Mouse (Mus musculus) stomach, embryonic 14.5 days (tissue): ENCODE data around the gene Hist2h2aa1. TPM values are rescaled to one million over a fixed set of nuclear protein-coding genes. Genes with fewer than 3 reads are reported as not detected.
"Not testable (repeated sequence)": the region's sequence is repeated elsewhere in the genome, so short reads cannot be mapped to it uniquely, and the experiment has no call there.

Experiments
- ATAC-seq: fragments of 200-750 bp; cut with Nextera tagmentation; 2 replicates; pipeline ENCODE4 v1.8.0; 2017; ENCODE audit warnings: low read depth, moderate TSS enrichment; ENCODE audit not compliant: insufficient number of reproducible peaks, insufficient read depth, low FRiP score
- H3K27ac ChIP-seq: fragments of 300-500 bp; sonication (generic); 2 replicates; pipeline ENCODE4 v1.5.1; 2014; ENCODE audit warnings: mild to moderate bottlenecking, low read length, moderate library complexity, mixed read lengths
- H3K27me3 ChIP-seq: fragments of 300-500 bp; sonication (generic); 2 replicates; pipeline ENCODE4 v1.6.1; 2014; ENCODE audit warnings: low read length, control low read depth, mixed read lengths; ENCODE audit not compliant: control insufficient read depth, insufficient read depth
- H3K36me3 ChIP-seq: fragments of 300-500 bp; sonication (generic); 2 replicates; pipeline ENCODE4 v1.6.1; 2014; ENCODE audit warnings: mild to moderate bottlenecking, control low read depth, low read length, moderate library complexity, mixed read lengths; ENCODE audit not compliant: control insufficient read depth, insufficient read depth
- H3K4me1 ChIP-seq: fragments of 300-500 bp; sonication (generic); 2 replicates; pipeline ENCODE4 v1.6.1; 2014; ENCODE audit warnings: low read length, control low read depth, mixed read lengths; ENCODE audit not compliant: control insufficient read depth, insufficient read depth
- H3K4me2 ChIP-seq: fragments of 300-500 bp; sonication (generic); replicated peaks from 2 replicates; pipeline ENCODE4 v1.6.1; 2014; ENCODE audit warnings: low read depth, low read length, control low read depth
- H3K4me3 ChIP-seq: fragments of 300-500 bp; sonication (generic); 2 replicates; pipeline ENCODE4 v1.5.1; 2014; ENCODE audit warnings: low read depth, low read length, control low read depth
- H3K9ac ChIP-seq: fragments of 300-500 bp; sonication (generic); replicated peaks from 2 replicates; pipeline ENCODE4 v1.6.1; 2014; ENCODE audit warnings: low read depth, mild to moderate bottlenecking, control low read depth, low read length, moderate library complexity, mixed read lengths
- H3K9me3 ChIP-seq: fragments of 300-500 bp; sonication (generic); 2 replicates; pipeline ENCODE4 v1.6.1; 2016; ENCODE audit warnings: low read depth, low read length, control low read depth; ENCODE audit not compliant: control insufficient read depth
- WGBS: fragments of 180-500 bp; shearing (Covaris S2); extraction: QIAGEN DNeasy Blood & Tissue Kit; methylation state at CpG from one replicate; pipeline ENCODE4 v1.1.7; 2014; 5-methylcytosine and 5-hydroxymethylcytosine counted together
- polyA plus RNA-seq: library from polyadenylated mRNA; unstranded; fragments of >200 nt; fragmentation: Nextera tagmentation; extraction: Ambion mirVana; gene quantifications from 2 replicates; pipeline ENCODE4 v1.2.1, GENCODE M21; 2014

Hist2h2aa1 gene
- polyA plus RNA-seq, result 12.3 and 17.2 TPM in 2 replicates

DNA sequence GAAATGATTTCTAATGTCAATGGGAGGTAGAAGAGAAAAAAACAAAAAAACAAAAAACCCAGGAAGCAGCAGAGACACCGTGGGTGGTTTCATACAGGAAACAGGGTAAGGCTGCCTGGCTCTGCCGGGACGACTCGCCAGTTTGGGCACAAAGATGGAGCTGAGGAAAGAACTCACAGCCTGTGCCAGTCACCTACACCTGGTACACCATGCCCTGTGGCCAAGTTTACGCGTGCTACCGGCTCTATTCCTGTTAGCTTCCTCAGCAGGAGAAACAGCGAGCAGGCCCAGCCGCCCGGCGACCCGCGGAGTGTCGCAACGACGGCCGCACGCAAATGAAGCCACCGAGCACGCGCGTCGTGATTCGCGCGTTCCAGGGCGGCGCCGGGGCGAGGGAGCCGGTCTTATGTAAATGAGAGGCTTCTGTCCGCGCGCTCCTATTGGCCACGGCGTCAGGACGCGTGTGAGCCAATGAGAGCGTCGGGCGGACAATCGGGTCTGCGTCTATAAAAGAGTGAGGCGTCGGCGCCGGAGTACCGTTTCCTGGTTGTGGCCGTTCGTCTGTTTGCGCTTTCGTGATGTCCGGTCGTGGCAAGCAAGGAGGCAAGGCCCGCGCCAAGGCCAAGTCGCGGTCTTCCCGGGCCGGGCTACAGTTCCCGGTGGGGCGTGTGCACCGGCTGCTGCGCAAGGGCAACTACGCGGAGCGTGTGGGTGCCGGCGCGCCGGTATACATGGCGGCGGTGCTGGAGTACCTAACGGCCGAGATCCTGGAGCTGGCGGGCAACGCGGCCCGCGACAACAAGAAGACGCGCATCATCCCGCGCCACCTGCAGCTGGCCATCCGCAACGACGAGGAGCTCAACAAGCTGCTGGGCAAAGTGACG, at the start of gene Hist2h2aa1:
Hist2h2aa1 (plus strand) TSS at position 495 of the 884 bp plus-strand sequence.
- not testable (repeated sequence) for H3K27me3 ChIP-seq, H3K9me3 ChIP-seq, H3K36me3 ChIP-seq
- WGBS, result under 1% methylated on average over 21 of the region's 88 CpGs
- peak; percentile 90 for ATAC-seq
- Histone ChIP-seq H3K4me2 (peak within 1 kb of the TSS; percentile 60), H3K4me1 (peaks cover 16% of the 10 kb centered on the region; the same call in 1 of the 2 replicates), H3K4me3 (peak within 1 kb of the TSS; percentile 43), H3K9ac (peak within 1 kb of the TSS; percentile 78), H3K27ac (peak within 1 kb of the TSS; percentile 98)

- Histone ChIP-seq H3K4me3 (no peak overlapping the region), H3K4me1 (peaks cover 4% of the 10 kb centered on the region; the same call in 1 of the 2 replicates), H3K9me3 (no peaks in the 10 kb centered on the region), H3K36me3 (no peaks in the 10 kb centered on the region; the same call in 1 of the 2 replicates), H3K9ac (no peak overlapping the region), H3K27ac (no peak overlapping the region), H3K4me2 (no peak overlapping the region), H3K27me3 (no peaks in the 10 kb centered on the region)
- no peak for ATAC-seq
- 89% methylated on average over 11 of the region's 11 CpGs for WGBS
Measured at GRCm38 (mm10) chr3:96195616-96196313, 49.5 kb upstream of the Hist2h2aa1 start.

DNA sequence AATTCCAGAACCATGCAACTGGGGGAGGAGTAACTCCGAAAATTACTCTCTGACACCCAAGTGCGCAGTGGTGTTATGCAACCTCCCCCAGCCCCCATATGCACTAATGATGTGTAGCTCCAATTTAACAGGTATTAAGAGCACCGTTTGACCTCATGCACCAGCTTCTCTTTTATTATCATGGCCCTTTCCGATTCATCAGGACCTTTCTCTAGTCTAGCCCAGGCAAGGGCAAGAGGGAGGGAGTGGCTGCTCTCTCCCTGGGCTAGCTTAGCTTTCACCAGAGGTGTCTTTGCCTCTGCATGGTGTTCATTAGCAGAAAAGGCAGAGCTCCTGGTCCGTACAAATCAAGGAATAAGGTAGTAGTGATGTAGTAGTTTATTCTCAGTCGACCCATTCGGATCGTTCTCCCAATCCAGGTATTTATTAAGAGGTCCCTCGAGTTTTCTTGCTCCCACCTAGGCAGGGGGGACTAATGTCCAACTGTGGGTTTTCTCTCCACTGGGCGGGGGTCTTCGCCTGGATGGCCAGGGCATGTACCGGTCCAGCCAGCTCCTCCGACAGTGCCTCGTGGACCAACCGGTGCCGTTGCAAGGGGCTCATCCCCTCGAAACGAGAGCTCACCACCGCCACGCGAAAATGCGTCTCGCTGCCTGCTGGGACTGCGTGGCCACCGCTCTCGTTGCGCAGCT, 48.7 kb upstream of the Hist2h2aa1 start:
- peak overlapping the region; percentile 53 for H3K9ac ChIP-seq
- H3K4me2 ChIP-seq, result peak overlapping the region; percentile 98
- 16% methylated on average over 27 of the region's 27 CpGs for WGBS
- peak overlapping the region; percentile 86 for H3K27ac ChIP-seq
- no peaks in the 10 kb centered on the region for H3K9me3 ChIP-seq
- peak overlapping the region; percentile 52 for H3K4me3 ChIP-seq
- H3K36me3 ChIP-seq, result no peaks in the 10 kb centered on the region; the same call in 1 of the 2 replicates
- ATAC-seq, result no peak
- H3K27me3 ChIP-seq, result no peaks in the 10 kb centered on the region
- H3K4me1 ChIP-seq, result peaks cover 4% of the 10 kb centered on the region; the same call in 1 of the 2 replicates

DNA sequence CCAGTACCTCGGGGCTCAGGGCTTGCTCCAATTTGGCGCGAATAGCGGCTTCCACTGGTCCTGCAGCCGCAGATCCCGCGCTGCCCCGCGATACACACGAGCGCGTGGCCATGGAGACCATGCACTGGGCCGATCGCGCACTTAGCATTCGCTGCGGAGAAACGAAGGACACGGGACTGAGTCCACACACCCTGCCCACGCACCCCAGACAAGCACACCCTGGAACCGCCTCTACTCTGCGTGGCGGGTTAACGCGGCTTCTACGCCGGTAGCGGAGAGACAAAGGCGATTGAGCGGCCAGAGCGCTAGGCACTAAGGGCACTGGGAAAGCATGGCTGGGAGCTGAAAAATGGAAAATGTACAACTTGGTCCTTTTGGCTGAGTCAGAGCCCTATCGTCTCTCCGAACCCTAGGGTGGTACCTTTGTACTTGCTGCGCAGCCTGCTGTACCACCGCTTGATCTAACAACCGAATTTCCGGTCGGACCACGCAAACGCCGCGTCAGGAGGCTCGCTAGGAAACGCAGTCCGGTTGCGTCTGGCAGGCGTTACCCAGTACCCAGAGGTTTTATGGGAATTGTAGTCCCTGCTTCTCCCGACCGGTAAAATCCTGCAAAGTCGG, 48.1 kb upstream of the Hist2h2aa1 start:
- no peaks in the 10 kb centered on the region for H3K9me3 ChIP-seq
- peak; percentile 88 for ATAC-seq
- H3K9ac ChIP-seq, result peak overlapping the region; percentile 53
- WGBS, result under 1% methylated on average over 50 of the region's 50 CpGs
- H3K36me3 ChIP-seq, result no peaks in the 10 kb centered on the region; the same call in 1 of the 2 replicates
- peak overlapping the region; percentile 98 for H3K4me2 ChIP-seq
- H3K27ac ChIP-seq, result peak overlapping the region; percentile 86
- H3K27me3 ChIP-seq, result no peaks in the 10 kb centered on the region
- H3K4me3 ChIP-seq, result peak overlapping the region; percentile 52
- H3K4me1 ChIP-seq, result peaks cover 4% of the 10 kb centered on the region; the same call in 1 of the 2 replicates

DNA sequence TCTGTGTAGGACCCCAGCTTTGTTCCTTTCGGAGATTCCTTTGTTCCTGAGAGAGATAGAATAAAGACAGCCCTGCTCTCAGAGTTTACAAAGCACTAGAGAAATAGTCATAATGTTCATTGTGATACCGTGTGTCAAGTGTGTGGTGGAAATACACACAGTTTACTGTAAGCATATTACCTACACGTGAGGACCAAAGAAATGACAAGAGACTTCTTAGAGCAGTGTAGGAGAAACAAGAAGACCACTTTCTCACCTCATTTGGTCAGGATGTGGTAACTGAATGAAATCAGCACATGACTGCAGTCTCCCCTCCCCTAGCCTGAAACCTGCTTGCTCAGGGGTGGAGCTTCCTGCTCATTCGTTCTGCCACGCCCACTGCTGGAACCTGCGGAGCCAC, 47.1 kb upstream of the Hist2h2aa1 start:
- peak overlapping the region; percentile 98 for H3K4me2 ChIP-seq
- WGBS, result 7% methylated on average over 6 of the region's 6 CpGs

DNA sequence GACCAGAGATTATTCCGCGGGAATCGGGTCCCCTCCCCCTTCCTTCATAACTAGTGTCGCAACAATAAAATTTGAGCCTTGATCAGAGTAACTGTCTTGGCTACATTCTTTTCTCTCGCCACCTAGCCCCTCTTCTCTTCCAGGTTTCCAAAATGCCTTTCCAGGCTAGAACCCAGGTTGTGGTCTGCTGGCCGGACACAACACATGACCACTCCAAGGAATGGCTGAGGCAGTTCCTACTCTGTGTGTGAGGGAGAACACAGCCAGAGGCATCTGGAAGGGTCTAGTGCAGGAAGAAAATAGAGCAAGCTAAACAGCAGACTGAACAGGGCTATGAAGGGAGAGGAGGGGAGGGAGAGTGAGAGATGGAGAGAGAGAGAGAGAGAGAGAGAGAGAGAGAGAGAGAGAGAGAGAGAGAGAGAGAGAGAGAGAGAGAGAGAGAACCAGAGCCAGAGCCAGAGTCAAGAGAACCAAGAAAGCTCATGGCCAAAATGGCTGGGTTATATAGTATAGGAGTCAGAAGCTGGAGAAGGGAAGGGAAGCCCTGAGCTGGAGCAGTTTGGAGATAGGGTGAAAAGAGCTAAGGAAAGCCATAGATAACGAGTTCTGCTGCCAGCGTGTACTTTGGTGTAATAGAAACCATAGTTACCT, 46.6 kb upstream of the Hist2h2aa1 start:
- not testable (repeated sequence) for H3K9ac ChIP-seq, H3K4me1 ChIP-seq, H3K4me2 ChIP-seq, H3K27me3 ChIP-seq, H3K4me3 ChIP-seq, H3K27ac ChIP-seq, H3K36me3 ChIP-seq, ATAC-seq, H3K9me3 ChIP-seq
- WGBS, result 30% methylated on average over 6 of the region's 8 CpGs

More for the DNA sequence above, 47.1 kb upstream of the Hist2h2aa1 start:
- H3K9ac ChIP-seq, result no peak overlapping the region
- ATAC-seq, result peak; percentile 56; the same call in 1 of the 2 replicates
- H3K27ac ChIP-seq, result no peak overlapping the region
- no peaks in the 10 kb centered on the region; the same call in 1 of the 2 replicates for H3K36me3 ChIP-seq
- H3K9me3 ChIP-seq, result no peaks in the 10 kb centered on the region
- H3K4me3 ChIP-seq, result peak overlapping the region; percentile 52
- H3K4me1 ChIP-seq, result peaks cover 4% of the 10 kb centered on the region; the same call in 1 of the 2 replicates
- H3K27me3 ChIP-seq, result no peaks in the 10 kb centered on the region

- no peak overlapping the region for H3K4me3 ChIP-seq
- H3K9ac ChIP-seq, result no peak overlapping the region
- H3K27ac ChIP-seq, result no peak overlapping the region
- no peaks in the 10 kb centered on the region for H3K27me3 ChIP-seq
- no peak for ATAC-seq
- no peak overlapping the region for H3K4me2 ChIP-seq
- WGBS, result 39% methylated on average over 2 of the region's 2 CpGs
- peaks cover 4% of the 10 kb centered on the region; the same call in 1 of the 2 replicates for H3K4me1 ChIP-seq
- H3K9me3 ChIP-seq, result no peaks in the 10 kb centered on the region
- no peaks in the 10 kb centered on the region; the same call in 1 of the 2 replicates for H3K36me3 ChIP-seq
Measured at GRCm38 (mm10) chr3:96199731-96200130, 45.6 kb upstream of the Hist2h2aa1 start.
